Mouse (Mus musculus): ENCODE measurements at regions not wholly inside any gene's neighbourhood (a gene's known extent, or its start where the extent isn't known, plus 50 kb on each side); places are given as distances from the start of the nearest gene placed in this dataset.

DNA sequence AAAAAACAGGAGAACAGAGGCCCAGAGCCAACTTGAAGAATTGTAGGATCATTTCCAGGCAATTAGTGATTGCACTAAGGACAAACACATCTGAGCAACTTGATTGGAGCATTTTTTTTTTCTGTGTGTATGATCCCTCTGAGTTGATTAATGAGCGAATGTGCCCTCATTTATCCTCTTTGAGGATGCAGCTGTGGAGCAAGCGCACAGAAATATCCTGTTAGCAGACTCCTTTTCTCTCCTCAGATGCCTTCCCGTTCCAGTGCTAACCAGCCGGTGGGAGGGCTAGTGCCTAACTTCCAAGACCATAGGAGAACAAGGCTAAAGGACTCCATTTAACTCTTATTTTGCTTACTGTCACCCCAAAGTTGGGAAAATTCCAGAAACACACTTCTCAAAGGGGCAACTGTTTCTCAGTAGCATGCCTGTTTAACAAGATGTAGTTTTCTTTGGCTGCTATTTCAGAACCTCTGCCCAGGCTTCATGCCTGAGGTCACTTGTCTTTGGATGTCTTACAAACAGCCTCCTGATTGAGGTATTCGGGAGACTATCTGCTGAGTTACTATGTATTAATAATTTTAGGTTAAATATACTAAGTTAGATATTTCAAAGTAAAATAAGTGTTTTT, 144.8 kb upstream of the Hapln1 start:
- Histone ChIP-seq H3K4me2 (ENCODE audit: low read depth, low read length, poor library complexity, severe bottlenecking) (no peak overlapping the region), H3K9me3 (ENCODE audit: low read length) (no peaks in the 10 kb centered on the region), H3K27ac (ENCODE audit: low read depth, low read length) (no peak overlapping the region), H3K27me3 (ENCODE audit: insufficient read depth, low read length) (no peaks in the 10 kb centered on the region), H3K4me3 (ENCODE audit: low read depth, low read length) (no peak overlapping the region), H3K9ac (replicated peaks; ENCODE audit: low read length, poor library complexity, severe bottlenecking) (no peak overlapping the region), H3K4me1 (ENCODE audit: insufficient read depth, low read length) (no peaks in the 10 kb centered on the region), H3K36me3 (ENCODE audit: insufficient read depth, low read length) (no peaks in the 10 kb centered on the region)
- DNase-seq (ENCODE audit: low spot score) (peak; percentile 14), ATAC-seq (ENCODE audit: low FRiP score) (no peak)
- TF ChIP-seq CTCF (IDR thresholded peaks at IDR 0.05) = no peak
- WGBS = 78% methylated on average over 5 of the region's 5 CpGs

DNA sequence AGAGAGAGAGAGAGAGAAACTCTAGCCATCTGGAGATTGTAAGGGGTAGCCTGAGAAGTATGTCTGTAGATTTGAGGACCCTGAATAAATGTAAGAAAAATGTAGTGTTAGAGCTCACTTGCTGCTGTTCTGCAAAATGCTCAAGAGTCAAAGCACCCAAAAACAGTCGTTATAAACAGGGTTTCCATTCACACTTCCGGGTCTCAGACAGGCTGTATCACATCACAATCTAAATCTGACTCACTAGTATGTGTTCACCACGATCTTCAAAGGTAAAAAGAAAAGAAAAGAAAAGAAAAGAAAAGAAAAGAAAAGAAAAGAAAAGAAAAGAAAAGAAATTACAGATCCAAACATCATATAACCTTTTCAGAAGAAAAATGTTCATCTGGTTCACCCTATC, 143.7 kb upstream of the Hapln1 start:
- 67% methylated on average over 3 of the region's 3 CpGs for WGBS
- DNase-seq (ENCODE audit: low spot score) (no peak), ATAC-seq (ENCODE audit: low FRiP score) (no peak)
- Histone ChIP-seq H3K4me3 (ENCODE audit: low read depth, low read length) (no peak overlapping the region), H3K27ac (ENCODE audit: low read depth, low read length) (no peak overlapping the region), H3K36me3 (ENCODE audit: insufficient read depth, low read length) (no peaks in the 10 kb centered on the region), H3K9ac (replicated peaks; ENCODE audit: low read length, poor library complexity, severe bottlenecking) (no peak overlapping the region), H3K9me3 (ENCODE audit: low read length) (no peaks in the 10 kb centered on the region), H3K4me2 (ENCODE audit: low read depth, low read length, poor library complexity, severe bottlenecking) (no peak overlapping the region), H3K4me1 (ENCODE audit: insufficient read depth, low read length) (no peaks in the 10 kb centered on the region), H3K27me3 (ENCODE audit: insufficient read depth, low read length) (no peaks in the 10 kb centered on the region)
- TF ChIP-seq CTCF (IDR thresholded peaks at IDR 0.05) = no peak

DNA sequence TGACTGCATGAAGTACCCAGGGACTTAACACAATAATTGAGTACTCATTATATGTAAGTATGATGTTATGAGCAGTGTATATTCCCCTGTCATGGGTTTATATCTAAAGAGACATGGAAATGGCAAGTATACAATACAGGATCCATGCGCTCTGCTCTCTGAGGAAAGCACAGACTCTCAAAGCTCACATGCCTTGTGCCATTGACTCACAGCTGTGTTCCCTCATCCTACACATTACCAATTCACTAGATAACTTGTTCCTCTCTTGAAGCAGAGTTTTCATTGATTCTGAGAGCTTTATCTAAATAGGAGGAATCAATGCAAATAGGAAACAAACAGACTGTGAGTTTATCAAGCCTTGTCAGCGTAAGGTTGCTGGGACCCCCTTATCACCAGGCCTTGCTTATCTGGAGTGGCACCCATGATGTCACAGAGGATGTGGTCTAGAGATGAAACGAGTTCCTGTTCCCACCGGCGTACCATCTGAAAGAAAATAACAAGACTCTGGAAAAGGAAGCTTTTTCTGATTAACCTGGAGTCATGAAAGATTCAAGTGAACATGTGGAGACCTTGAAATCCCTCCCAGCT, 138.4 kb upstream of the Hapln1 start:
- Histone ChIP-seq H3K9me3 (ENCODE audit: low read length) (no peaks in the 10 kb centered on the region), H3K4me2 (ENCODE audit: low read depth, low read length, poor library complexity, severe bottlenecking) (no peak overlapping the region), H3K27me3 (ENCODE audit: insufficient read depth, low read length) (no peaks in the 10 kb centered on the region), H3K9ac (replicated peaks; ENCODE audit: low read length, poor library complexity, severe bottlenecking) (no peak overlapping the region), H3K4me1 (ENCODE audit: insufficient read depth, low read length) (no peaks in the 10 kb centered on the region), H3K36me3 (ENCODE audit: insufficient read depth, low read length) (no peaks in the 10 kb centered on the region), H3K4me3 (ENCODE audit: low read depth, low read length) (no peak overlapping the region), H3K27ac (ENCODE audit: low read depth, low read length) (no peak overlapping the region)
- no peak for TF ChIP-seq CTCF (IDR thresholded peaks at IDR 0.05)
- DNase-seq (ENCODE audit: low spot score) = no peak
- 70% methylated on average over 5 of the region's 5 CpGs for WGBS
- no peak for ATAC-seq (ENCODE audit: low FRiP score)

DNA sequence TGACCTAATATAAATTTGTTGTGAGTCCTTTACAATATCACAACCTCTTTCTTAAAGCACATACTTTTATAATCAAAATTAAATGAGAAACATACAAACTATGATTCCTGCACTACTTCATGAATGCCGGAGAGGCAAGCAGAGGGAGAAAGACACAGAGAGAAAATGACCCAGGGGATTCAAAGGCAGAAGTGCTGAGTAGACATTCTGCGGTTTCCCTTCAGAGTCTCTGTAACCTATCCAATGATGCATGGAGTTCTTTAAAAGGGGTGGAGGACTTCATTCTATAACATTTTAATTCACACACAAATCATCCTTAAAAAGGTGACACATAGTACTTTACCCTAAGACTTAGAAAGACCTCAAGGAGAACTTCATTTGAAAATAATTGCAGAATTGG, 129.1 kb upstream of the Hapln1 start:
- Histone ChIP-seq H3K27ac (ENCODE audit: low read depth, low read length) (no peak overlapping the region), H3K9me3 (ENCODE audit: low read length) (no peaks in the 10 kb centered on the region), H3K4me1 (ENCODE audit: insufficient read depth, low read length) (no peaks in the 10 kb centered on the region), H3K4me2 (ENCODE audit: low read depth, low read length, poor library complexity, severe bottlenecking) (no peak overlapping the region), H3K4me3 (ENCODE audit: low read depth, low read length) (no peak overlapping the region), H3K9ac (replicated peaks; ENCODE audit: low read length, poor library complexity, severe bottlenecking) (no peak overlapping the region), H3K36me3 (ENCODE audit: insufficient read depth, low read length) (no peaks in the 10 kb centered on the region), H3K27me3 (ENCODE audit: insufficient read depth, low read length) (no peaks in the 10 kb centered on the region)
- 82% methylated on average over 2 of the region's 2 CpGs for WGBS
- no peak for TF ChIP-seq CTCF (IDR thresholded peaks at IDR 0.05)
- ATAC-seq (ENCODE audit: low FRiP score) (no peak), DNase-seq (ENCODE audit: low spot score) (no peak)

DNA sequence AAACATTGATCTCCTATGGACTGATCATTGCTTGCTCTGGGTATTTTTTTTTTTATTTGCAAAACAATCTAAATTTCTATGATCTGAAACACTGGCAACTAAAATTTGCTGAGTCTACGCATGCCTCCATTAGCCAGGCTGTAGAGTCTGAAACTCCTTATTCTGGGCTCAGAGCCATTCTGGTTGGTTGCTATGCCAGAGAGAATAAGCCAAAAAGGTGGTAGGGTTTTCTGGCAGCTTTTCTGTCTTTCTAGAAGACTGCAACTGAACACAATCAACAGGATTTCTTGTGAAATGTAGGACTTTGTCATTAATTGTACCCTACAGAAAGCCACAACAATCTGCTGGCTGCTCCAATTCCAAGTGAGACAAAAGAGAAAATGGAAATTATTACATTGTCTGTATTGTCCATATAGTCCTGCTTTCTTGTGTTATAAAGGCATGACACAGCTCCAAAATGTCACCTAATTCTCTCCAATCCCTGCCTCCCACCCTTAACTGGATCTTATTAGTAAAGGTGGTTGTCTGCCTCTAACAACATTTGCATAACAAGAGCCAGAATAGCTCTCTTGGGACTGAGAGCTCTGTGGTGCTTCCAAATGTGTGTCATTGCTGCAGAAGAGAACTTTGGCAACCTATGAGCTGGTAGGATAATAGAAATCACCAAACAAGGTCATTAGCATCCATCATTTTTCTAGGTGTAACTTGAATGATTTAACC, 126.7 kb upstream of the Hapln1 start:
- Histone ChIP-seq H3K4me2 (ENCODE audit: low read depth, low read length, poor library complexity, severe bottlenecking) (no peak overlapping the region), H3K36me3 (ENCODE audit: insufficient read depth, low read length) (no peaks in the 10 kb centered on the region), H3K27me3 (ENCODE audit: insufficient read depth, low read length) (no peaks in the 10 kb centered on the region), H3K4me1 (ENCODE audit: insufficient read depth, low read length) (no peaks in the 10 kb centered on the region), H3K9me3 (ENCODE audit: low read length) (no peaks in the 10 kb centered on the region), H3K27ac (ENCODE audit: low read depth, low read length) (no peak overlapping the region), H3K4me3 (ENCODE audit: low read depth, low read length) (no peak overlapping the region), H3K9ac (replicated peaks; ENCODE audit: low read length, poor library complexity, severe bottlenecking) (no peak overlapping the region)
- no peak for ATAC-seq (ENCODE audit: low FRiP score)
- 84% methylated on average over 1 of the region's 1 CpGs for WGBS
- TF ChIP-seq CTCF (IDR thresholded peaks at IDR 0.05) = no peak
- DNase-seq (ENCODE audit: low spot score) = peak; percentile 56

DNA sequence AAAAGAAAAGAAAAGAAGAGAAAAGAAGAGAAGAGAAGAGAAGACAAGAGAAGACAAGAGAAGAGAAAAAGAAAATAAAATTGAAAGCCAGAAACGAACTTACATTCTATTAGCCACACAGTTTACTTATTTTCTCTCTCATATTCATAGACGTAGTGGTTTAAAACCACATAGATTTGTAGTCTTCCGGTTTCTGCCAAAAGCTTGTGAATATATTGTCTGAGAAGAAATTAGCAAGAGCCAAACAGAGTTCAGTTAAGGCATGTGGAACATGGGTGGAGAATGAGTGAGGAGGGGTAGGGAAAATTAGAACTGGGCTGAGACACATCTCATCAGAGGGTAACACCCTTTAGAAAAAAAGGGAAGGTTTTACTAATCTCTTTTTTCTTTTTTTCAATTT, 120.8 kb upstream of the Hapln1 start:
- WGBS = 96% methylated on average over 3 of the region's 3 CpGs
- Histone ChIP-seq H3K4me2 (ENCODE audit: low read depth, low read length, poor library complexity, severe bottlenecking) (no peak overlapping the region), H3K4me1 (ENCODE audit: insufficient read depth, low read length) (no peaks in the 10 kb centered on the region), H3K9me3 (ENCODE audit: low read length) (no peaks in the 10 kb centered on the region), H3K27ac (ENCODE audit: low read depth, low read length) (no peak overlapping the region), H3K27me3 (ENCODE audit: insufficient read depth, low read length) (no peaks in the 10 kb centered on the region), H3K36me3 (ENCODE audit: insufficient read depth, low read length) (no peaks in the 10 kb centered on the region), H3K9ac (replicated peaks; ENCODE audit: low read length, poor library complexity, severe bottlenecking) (no peak overlapping the region), H3K4me3 (ENCODE audit: low read depth, low read length) (no peak overlapping the region)
- DNase-seq (ENCODE audit: low spot score) (no peak), ATAC-seq (ENCODE audit: low FRiP score) (no peak)
- TF ChIP-seq CTCF (IDR thresholded peaks at IDR 0.05) = no peak

Measured in midbrain, postnatal 0 days (tissue).